Mouse (Mus musculus): ENCODE data around the gene Plcg1.

GRCm38 (mm10) chr2:160778034-160778433 is 46.9 kb downstream of the Plcg1 start:
- TF ChIP-seq CTCF (IDR thresholded peaks at IDR 0.05; ENCODE audit: borderline replicate concordance, control insufficient read depth, extremely low read depth, insufficient read depth, low read length, poor library complexity) = no peak
- no peak for TF ChIP-seq POLR2A (IDR thresholded peaks at IDR 0.05; ENCODE audit: control insufficient read depth, extremely low read depth, insufficient read depth, low read length, poor library complexity)

Measured in thymus, adult 2 months (tissue).